Comparison of ENCODE assay signal across 24 mouse cellular contexts in the genomic region with DNA sequence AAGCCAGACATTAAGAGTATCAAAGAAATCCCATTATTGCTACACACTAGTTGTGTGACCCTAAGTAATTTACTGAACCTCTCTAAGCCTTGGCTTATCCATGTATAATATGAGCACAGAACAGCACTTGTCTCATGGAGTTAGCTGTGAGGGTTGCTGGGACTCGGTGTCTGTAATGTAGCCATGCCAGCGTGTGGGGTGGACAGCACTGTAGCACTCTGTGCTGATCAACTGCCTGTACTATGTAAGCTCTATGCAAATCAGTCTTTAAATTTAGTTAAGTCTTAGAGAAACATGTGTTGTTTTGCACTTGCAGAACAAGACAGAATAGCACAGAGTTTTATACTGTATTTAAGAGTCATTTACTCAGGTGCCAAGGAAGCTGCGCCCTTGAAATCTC.
A peak's percentile ranks its signal among the peaks of the same experiment; 100 is the strongest.
DNase-seq lines count a peak whose midpoint lies in the region; ATAC-seq and TF ChIP-seq lines count a peak whose summit lies in the region.
"Had no signal": no experiment of that assay in that cellular context is flagged by ENCODE, and none has a peak within 500 bp of the region (broad histone marks: within the 10 kb centered on the region; RNA-seq: fewer than 3 reads in every experiment).

No protein-coding gene starts in this region.

- no peaks in the 10 kb centered on the region for H3K36me3 ChIP-seq in forebrain, postnatal 0 days (ENCODE audit: insufficient read depth)
- H3K36me3 ChIP-seq in forebrain, embryonic 15.5 days, result no peaks in the 10 kb centered on the region
- H3K36me3 ChIP-seq in heart, postnatal 0 days (replicated peaks; ENCODE audit: control insufficient read depth, insufficient read depth, low read length), result no peaks in the 10 kb centered on the region
- H3K36me3 ChIP-seq: forebrain, embryonic 12.5 days; G1E; heart, embryonic 10.5 days; limb, embryonic 12.5 days; midbrain, embryonic 15.5 days; neural tube, embryonic 12.5 days had no signal

- TF ChIP-seq POLR2A in brain, embryonic 14.5 days (IDR thresholded peaks at IDR 0.05; ENCODE audit: borderline replicate concordance, extremely low read depth, insufficient read depth, insufficient read length, poor library complexity, severe bottlenecking), result no peak

- H3K9ac ChIP-seq in forebrain, postnatal 0 days, result no peak overlapping the region
- no peak overlapping the region for H3K9ac ChIP-seq in forebrain, embryonic 15.5 days (replicated peaks)
- no peak overlapping the region for H3K9ac ChIP-seq in heart, postnatal 0 days (replicated peaks; ENCODE audit: low read depth, low read length)
- H3K9ac ChIP-seq: forebrain, embryonic 12.5 days; limb, embryonic 12.5 days; liver, postnatal 0 days; midbrain, embryonic 15.5 days; neural tube, embryonic 12.5 days had no signal

- TF ChIP-seq EP300 in heart, postnatal 0 days (IDR thresholded peaks at IDR 0.05; ENCODE audit: low read depth), result no peak

- TF ChIP-seq CTCF in forebrain, postnatal 0 days (IDR thresholded peaks at IDR 0.05; ENCODE audit: low read depth), result no peak
- TF ChIP-seq CTCF in heart, postnatal 0 days (IDR thresholded peaks at IDR 0.05; ENCODE audit: low read depth), result no peak
- TF ChIP-seq CTCF in brain, embryonic 14.5 days (IDR thresholded peaks at IDR 0.05; ENCODE audit: borderline replicate concordance, extremely low read depth, insufficient read depth, insufficient read length), result no peak

- DNase-seq in forebrain, postnatal 0 days, result no peak
- DNase-seq in heart, postnatal 0 days (ENCODE audit: low spot score), result no peak
- no peak for DNase-seq in heart, postnatal 4 days
- peak; percentile 11 to 18 for DNase-seq in left cerebral cortex, postnatal 14 days (ENCODE audit: low spot score in 2 of 2)
- DNase-seq in left cerebral cortex, adult 18-20 months (ENCODE audit: low spot score in 2 of 2), result no peak
- DNase-seq in brain, embryonic 14.5 days (ENCODE audit: low read depth), result peak; percentile 7
- no peak for DNase-seq in testis, postnatal 10 days (ENCODE audit: low spot score)
- DNase-seq: adrenal gland, postnatal 36 days; cerebellum, adult 8-10 months; cerebellum, postnatal 36 days; kidney, adult 18-20 months; right cerebral cortex, postnatal 14 days had no signal

- 77% methylated on average over 3 of the region's 3 CpGs for WGBS in forebrain, postnatal 0 days
- WGBS in forebrain, embryonic 15.5 days, result 86% methylated on average over 3 of the region's 3 CpGs
- WGBS in heart, postnatal 0 days, result 94% methylated on average over 3 of the region's 3 CpGs

- H3K27ac ChIP-seq in forebrain, postnatal 0 days (ENCODE audit: low read depth, low read length), result no peak overlapping the region
- no peak overlapping the region for H3K27ac ChIP-seq in forebrain, embryonic 15.5 days (replicated peaks)
- peak overlapping the region; percentile 83 for H3K27ac ChIP-seq in heart, postnatal 0 days (ENCODE audit: low read depth)
- H3K27ac ChIP-seq: forebrain, embryonic 12.5 days; heart, embryonic 10.5 days; limb, embryonic 12.5 days; macrophage; midbrain, embryonic 15.5 days; neural tube, embryonic 12.5 days had no signal

- H3K9me3 ChIP-seq in forebrain, postnatal 0 days (ENCODE audit: low read length), result no peaks in the 10 kb centered on the region
- no peaks in the 10 kb centered on the region for H3K9me3 ChIP-seq in forebrain, embryonic 15.5 days
- H3K9me3 ChIP-seq in heart, postnatal 0 days (replicated peaks; ENCODE audit: control insufficient read depth, low read length), result no peaks in the 10 kb centered on the region
- H3K9me3 ChIP-seq: forebrain, embryonic 12.5 days; G1E; heart, embryonic 10.5 days; limb, embryonic 12.5 days; midbrain, embryonic 15.5 days; neural tube, embryonic 12.5 days had no signal

- H3K4me2 ChIP-seq in forebrain, postnatal 0 days (ENCODE audit: low read depth), result peak overlapping the region; percentile 51; the same call in 1 of the 2 replicates
- no peak overlapping the region for H3K4me2 ChIP-seq in forebrain, embryonic 15.5 days (replicated peaks)
- H3K4me2 ChIP-seq in heart, postnatal 0 days (ENCODE audit: low read depth, low read length), result no peak overlapping the region
- H3K4me2 ChIP-seq: limb, embryonic 12.5 days; liver, embryonic 11.5 days; neural tube, embryonic 12.5 days had no signal

- intact Hi-C loops in left cerebral cortex, postnatal 14 days (cut with DNase I), result no loop called here

- H3K4me1 ChIP-seq in forebrain, postnatal 0 days (ENCODE audit: insufficient read depth), result no peaks in the 10 kb centered on the region
- no peaks in the 10 kb centered on the region for H3K4me1 ChIP-seq in forebrain, embryonic 15.5 days
- H3K4me1 ChIP-seq in heart, postnatal 0 days (ENCODE audit: control insufficient read depth, insufficient read depth), result 0 out of 2 replicates have a peak, but pooled peaks cover 5% of the 10 kb centered on the region
- H3K4me1 ChIP-seq: forebrain, embryonic 12.5 days; limb, embryonic 12.5 days; midbrain, embryonic 15.5 days; neural tube, embryonic 12.5 days had no signal

- H3K4me3 ChIP-seq in forebrain, postnatal 0 days (ENCODE audit: low read depth, low read length), result no peak overlapping the region
- no peak overlapping the region for H3K4me3 ChIP-seq in forebrain, embryonic 15.5 days
- H3K4me3 ChIP-seq in heart, postnatal 0 days (ENCODE audit: low read depth, low read length), result no peak overlapping the region
- H3K4me3 ChIP-seq: forebrain, embryonic 12.5 days; heart, embryonic 10.5 days; limb, embryonic 12.5 days; neural tube, embryonic 12.5 days had no signal

- no peaks in the 10 kb centered on the region for H3K27me3 ChIP-seq in forebrain, postnatal 0 days (ENCODE audit: insufficient read depth, low read length)
- no peaks in the 10 kb centered on the region for H3K27me3 ChIP-seq in forebrain, embryonic 15.5 days
- H3K27me3 ChIP-seq in heart, postnatal 0 days (ENCODE audit: control insufficient read depth, insufficient read depth, low read length), result no peaks in the 10 kb centered on the region
- H3K27me3 ChIP-seq: forebrain, embryonic 12.5 days; limb, embryonic 12.5 days; midbrain, embryonic 15.5 days; neural tube, embryonic 12.5 days; Patski had no signal

- ATAC-seq in forebrain, postnatal 0 days, result peak; percentile 55
- ATAC-seq in forebrain, embryonic 15.5 days (replicated peaks), result no peak
- no peak for ATAC-seq in heart, postnatal 0 days (ENCODE audit: insufficient read depth, low read depth)
- ATAC-seq: inflammation-experienced regulatory T-cells, adult 6 months; Patski had no signal

Comparison
In these comparisons a context has a peak if more than half of its experiments do, and no peak if none do; other contexts are left out.
1. DNase-seq: peak in left cerebral cortex, postnatal 14 days (2 of 2) and brain, embryonic 14.5 days (single experiment); none in forebrain, postnatal 0 days (single experiment), heart, postnatal 0 days (single experiment), heart, postnatal 4 days (single experiment), left cerebral cortex, adult 18-20 months (0 of 2) and testis, postnatal 10 days (single experiment).